In the genomic region with DNA sequence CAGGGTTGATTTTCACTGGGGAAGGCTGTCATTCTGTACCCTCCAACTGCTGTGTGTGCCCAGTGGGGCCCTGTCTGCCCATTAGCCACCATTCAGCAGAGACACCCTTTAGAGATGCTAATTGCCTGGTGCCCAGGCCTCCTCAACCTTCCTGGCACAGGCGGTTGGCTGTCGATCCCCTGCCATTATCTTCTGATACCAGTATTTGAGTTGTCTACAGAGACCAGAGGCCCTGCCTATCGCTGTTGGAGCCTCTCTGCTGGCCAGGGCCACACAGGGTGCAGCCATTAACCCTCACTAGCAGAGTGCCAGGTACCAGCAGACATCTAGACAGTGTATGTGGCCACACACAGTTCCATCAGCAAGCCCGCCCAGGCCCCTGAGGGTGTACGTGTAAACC, we compare ENCODE assay signal across 30 mouse cellular contexts. TPM values are rescaled to one million over a fixed set of nuclear protein-coding genes. Genes with fewer than 3 reads are reported as not detected.
A peak's percentile ranks its signal among the peaks of the same experiment; 100 is the strongest.
DNase-seq lines count a peak whose midpoint lies in the region; ATAC-seq and TF ChIP-seq lines count a peak whose summit lies in the region.
"Had no signal": no experiment of that assay in that cellular context is flagged by ENCODE, and none has a peak within 500 bp of the region (broad histone marks: within the 10 kb centered on the region; RNA-seq: fewer than 3 reads in every experiment).

No protein-coding gene starts in this region.

- TF ChIP-seq POLR2A in brain, embryonic 14.5 days (IDR thresholded peaks at IDR 0.05; ENCODE audit: borderline replicate concordance, extremely low read depth, insufficient read depth, insufficient read length, poor library complexity, severe bottlenecking): no peak

- no peak overlapping the region for H3K4me3 ChIP-seq in forebrain, embryonic 13.5 days
- no peak overlapping the region for H3K4me3 ChIP-seq in forebrain, embryonic 12.5 days (replicated peaks)
- H3K4me3 ChIP-seq in midbrain, embryonic 11.5 days (ENCODE audit: low read depth, low read length): no peak overlapping the region
- no peak overlapping the region for H3K4me3 ChIP-seq in midbrain, postnatal 0 days (ENCODE audit: low read depth, low read length)
- no peak overlapping the region for H3K4me3 ChIP-seq in forebrain, embryonic 15.5 days
- H3K4me3 ChIP-seq: embryonic facial prominence, embryonic 10.5 days; embryonic facial prominence, embryonic 13.5 days; erythroblast, embryonic 14.5 days; gastrocnemius, adult 2 months; heart, embryonic 12.5 days; heart, embryonic 15.5 days had no signal

- H3K36me3 ChIP-seq in forebrain, embryonic 13.5 days (ENCODE audit: poor library complexity, severe bottlenecking): no peaks in the 10 kb centered on the region
- no peaks in the 10 kb centered on the region for H3K36me3 ChIP-seq in forebrain, embryonic 12.5 days (replicated peaks)
- no peaks in the 10 kb centered on the region for H3K36me3 ChIP-seq in midbrain, embryonic 11.5 days (ENCODE audit: control insufficient read depth, insufficient read depth, low read length)
- no peaks in the 10 kb centered on the region; the same call in 1 of the 2 replicates for H3K36me3 ChIP-seq in midbrain, postnatal 0 days (ENCODE audit: insufficient read depth, low read length)
- H3K36me3 ChIP-seq in forebrain, embryonic 15.5 days: no peaks in the 10 kb centered on the region
- H3K36me3 ChIP-seq: embryonic facial prominence, embryonic 10.5 days; embryonic facial prominence, embryonic 13.5 days; G1E; heart, embryonic 12.5 days; heart, embryonic 15.5 days had no signal

- no peak overlapping the region; the same call in 1 of the 2 replicates for H3K27ac ChIP-seq in forebrain, embryonic 13.5 days
- no peak overlapping the region for H3K27ac ChIP-seq in forebrain, embryonic 12.5 days
- no peak overlapping the region for H3K27ac ChIP-seq in midbrain, embryonic 11.5 days (ENCODE audit: low read depth, low read length)
- no peak overlapping the region for H3K27ac ChIP-seq in midbrain, postnatal 0 days (ENCODE audit: low read depth, low read length)
- H3K27ac ChIP-seq in forebrain, embryonic 15.5 days (replicated peaks): peak overlapping the region; percentile 47
- H3K27ac ChIP-seq: embryonic facial prominence, embryonic 10.5 days; embryonic facial prominence, embryonic 13.5 days; gastrocnemius, adult 2 months; heart, embryonic 15.5 days had no signal

- H3K27me3 ChIP-seq in forebrain, embryonic 13.5 days: no peaks in the 10 kb centered on the region
- H3K27me3 ChIP-seq in forebrain, embryonic 12.5 days: no peaks in the 10 kb centered on the region
- no peaks in the 10 kb centered on the region for H3K27me3 ChIP-seq in midbrain, embryonic 11.5 days (ENCODE audit: control insufficient read depth, insufficient read depth, low read length)
- H3K27me3 ChIP-seq in midbrain, postnatal 0 days (ENCODE audit: insufficient read depth, low read length): no peaks in the 10 kb centered on the region
- H3K27me3 ChIP-seq in forebrain, embryonic 15.5 days: no peaks in the 10 kb centered on the region
- H3K27me3 ChIP-seq: embryonic facial prominence, embryonic 13.5 days; Patski had no signal

- peaks cover 35% of the 10 kb centered on the region for H3K4me1 ChIP-seq in forebrain, embryonic 13.5 days
- H3K4me1 ChIP-seq in forebrain, embryonic 12.5 days: peaks cover 19% of the 10 kb centered on the region
- H3K4me1 ChIP-seq in midbrain, embryonic 11.5 days (ENCODE audit: control insufficient read depth, insufficient read depth, low read length): no peaks in the 10 kb centered on the region; the same call in 1 of the 2 replicates
- H3K4me1 ChIP-seq in midbrain, postnatal 0 days (ENCODE audit: insufficient read depth, low read length): no peaks in the 10 kb centered on the region
- peaks cover 21% of the 10 kb centered on the region for H3K4me1 ChIP-seq in forebrain, embryonic 15.5 days

- no peak overlapping the region for H3K9ac ChIP-seq in forebrain, embryonic 13.5 days
- no peak overlapping the region for H3K9ac ChIP-seq in forebrain, embryonic 12.5 days
- H3K9ac ChIP-seq in midbrain, embryonic 11.5 days (ENCODE audit: low read length): no peak overlapping the region
- no peak overlapping the region for H3K9ac ChIP-seq in midbrain, postnatal 0 days (replicated peaks; ENCODE audit: low read length, poor library complexity, severe bottlenecking)
- H3K9ac ChIP-seq in forebrain, embryonic 15.5 days (replicated peaks): no peak overlapping the region
- H3K9ac ChIP-seq: embryonic facial prominence, embryonic 13.5 days; heart, embryonic 12.5 days; heart, embryonic 15.5 days had no signal

- peak; percentile 21 for DNase-seq in midbrain, embryonic 11.5 days (ENCODE audit: low spot score, missing footprints)
- DNase-seq in midbrain, postnatal 0 days (ENCODE audit: low spot score): no peak
- DNase-seq in brain, embryonic 14.5 days (ENCODE audit: low read depth): peak; percentile 90
- no peak for DNase-seq in liver
- no peak for DNase-seq in heart, postnatal 4 days
- DNase-seq: adrenal gland, adult 2 months; adrenal gland, postnatal 14 days; B cell, adult 2 months; cerebellum, adult 11-12 months; cerebellum, adult 8-10 months; cerebellum, postnatal 10 days; cerebellum, postnatal 36 days; embryo, embryonic 11 days; gastrocnemius, adult 2 months; gastrocnemius, postnatal 25 days; heart, adult 18-20 months; heart, postnatal 10 days; heart, postnatal 36 days; kidney, adult 2 months had no signal

- 44% methylated on average over 5 of the region's 5 CpGs for WGBS in forebrain, embryonic 13.5 days
- WGBS in forebrain, embryonic 12.5 days: 67% methylated on average over 5 of the region's 5 CpGs
- 82% methylated on average over 5 of the region's 5 CpGs for WGBS in midbrain, embryonic 11.5 days
- WGBS in midbrain, postnatal 0 days: 68% methylated on average over 5 of the region's 5 CpGs
- 31% methylated on average over 5 of the region's 5 CpGs for WGBS in forebrain, embryonic 15.5 days

- H3K4me2 ChIP-seq in forebrain, embryonic 13.5 days: no peak overlapping the region
- no peak overlapping the region for H3K4me2 ChIP-seq in forebrain, embryonic 12.5 days
- H3K4me2 ChIP-seq in midbrain, embryonic 11.5 days: no peak overlapping the region
- no peak overlapping the region for H3K4me2 ChIP-seq in midbrain, postnatal 0 days (ENCODE audit: low read depth, low read length, poor library complexity, severe bottlenecking)
- H3K4me2 ChIP-seq in forebrain, embryonic 15.5 days (replicated peaks): no peak overlapping the region
- H3K4me2 ChIP-seq: embryonic facial prominence, embryonic 13.5 days; heart, embryonic 12.5 days; heart, embryonic 15.5 days had no signal

- H3K9me3 ChIP-seq in forebrain, embryonic 13.5 days (replicated peaks): no peaks in the 10 kb centered on the region; the same call in 1 of the 2 replicates
- H3K9me3 ChIP-seq in forebrain, embryonic 12.5 days: peaks cover 5% of the 10 kb centered on the region; the same call in 1 of the 2 replicates
- no peaks in the 10 kb centered on the region for H3K9me3 ChIP-seq in midbrain, embryonic 11.5 days (ENCODE audit: control insufficient read depth, low read length)
- H3K9me3 ChIP-seq in midbrain, postnatal 0 days (ENCODE audit: low read length): no peaks in the 10 kb centered on the region
- no peaks in the 10 kb centered on the region for H3K9me3 ChIP-seq in forebrain, embryonic 15.5 days
- H3K9me3 ChIP-seq: embryonic facial prominence, embryonic 13.5 days; G1E; heart, embryonic 15.5 days had no signal

- peak; percentile 81 for ATAC-seq in forebrain, embryonic 13.5 days
- no peak for ATAC-seq in forebrain, embryonic 12.5 days (ENCODE audit: low FRiP score)
- ATAC-seq in midbrain, embryonic 11.5 days (ENCODE audit: low FRiP score): no peak
- no peak for ATAC-seq in midbrain, postnatal 0 days (ENCODE audit: low FRiP score)
- ATAC-seq in forebrain, embryonic 15.5 days (replicated peaks): peak; percentile 90
- ATAC-seq: intestine, postnatal 0 days; Patski had no signal

- no peak for TF ChIP-seq CTCF in midbrain, postnatal 0 days (IDR thresholded peaks at IDR 0.05)
- no peak for TF ChIP-seq CTCF in brain, embryonic 14.5 days (IDR thresholded peaks at IDR 0.05; ENCODE audit: borderline replicate concordance, extremely low read depth, insufficient read depth, insufficient read length)

RNA-seq across cellular contexts. Expression of a gene that starts 31.2 kb away (rescaled TPM):
- polyA plus RNA-seq in forebrain, embryonic 13.5 days (2015; fragmentation: Nextera tagmentation; extraction: Ambion mirVana): 1.3 and 1.5 TPM in 2 replicates
- 1.3 and 1.8 TPM in 2 replicates for polyA plus RNA-seq in forebrain, embryonic 12.5 days (2016; fragmentation: Nextera tagmentation; extraction: Ambion mirVana)
- 0.75 and 0.96 TPM in 2 replicates for polyA plus RNA-seq in midbrain, embryonic 11.5 days (2014; fragmentation: Nextera tagmentation; extraction: Ambion mirVana)
- total RNA-seq in midbrain, postnatal 0 days (2014; rRNA removed): 29.8 and 30.0 TPM in 2 replicates
- 5.6 and 6.4 TPM in 2 replicates for polyA plus RNA-seq in midbrain, postnatal 0 days (2015; fragmentation: Nextera tagmentation; extraction: Ambion mirVana)
- 4.5 and 9.2 TPM in 2 replicates for polyA plus RNA-seq in brain, embryonic 14.5 days (2012; rRNA removed)
- 2.2 and 2.4 TPM in 2 replicates for polyA plus RNA-seq in forebrain, embryonic 15.5 days (2015; fragmentation: Nextera tagmentation; extraction: Ambion mirVana)
- 10 to 100 TPM; 22.5 to 26.9 TPM for total RNA-seq in heart, postnatal 4 days (2021)
- polyA plus RNA-seq: erythroblast, embryonic 14.5 days; G1E had no signal

Comparison
In these comparisons a context has a peak if more than half of its experiments do, and no peak if none do; other contexts are left out.
1. ATAC-seq: peak in forebrain, embryonic 13.5 days (single experiment) and forebrain, embryonic 15.5 days (single experiment); none in forebrain, embryonic 12.5 days (single experiment), midbrain, embryonic 11.5 days (single experiment) and midbrain, postnatal 0 days (single experiment).
2. DNase-seq: peak in midbrain, embryonic 11.5 days (single experiment) and brain, embryonic 14.5 days (single experiment); none in midbrain, postnatal 0 days (single experiment), liver (single experiment) and heart, postnatal 4 days (single experiment).